Mouse (Mus musculus): Measurements from ENCODE around the gene Chaf1b. TPM values are rescaled to one million over a fixed set of nuclear protein-coding genes. Genes with fewer than 3 reads are reported as not detected.

Chaf1b gene
- total RNA-seq, 1 experiment from 2014 or later: 5.7 TPM

DNA sequence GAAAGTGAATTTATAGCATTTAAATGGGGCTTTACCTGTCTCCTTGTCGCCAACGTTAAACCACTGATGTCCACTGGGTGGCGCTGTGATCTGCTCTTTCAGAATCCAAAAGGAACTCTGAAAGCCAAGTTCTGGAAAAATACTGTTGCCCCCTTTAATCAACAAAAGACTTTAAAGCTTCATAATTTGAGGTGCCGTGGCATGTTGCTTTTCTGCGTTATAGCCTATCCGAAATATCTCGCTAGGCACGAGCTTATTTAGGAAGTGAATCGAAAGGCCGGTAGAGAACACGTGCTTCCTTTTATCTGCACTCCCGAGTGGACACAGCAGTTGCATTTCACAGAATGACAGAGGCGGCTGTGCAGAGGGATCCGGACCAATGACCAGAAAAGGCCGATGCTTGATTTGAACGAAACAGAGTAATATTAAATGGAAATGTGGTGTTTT, 54.7 kb downstream of the Chaf1b start:
- no peak for ATAC-seq (replicated peaks; ENCODE audit: insufficient number of reproducible peaks, low FRiP score, low TSS enrichment, poor library complexity, severe bottlenecking)

DNA sequence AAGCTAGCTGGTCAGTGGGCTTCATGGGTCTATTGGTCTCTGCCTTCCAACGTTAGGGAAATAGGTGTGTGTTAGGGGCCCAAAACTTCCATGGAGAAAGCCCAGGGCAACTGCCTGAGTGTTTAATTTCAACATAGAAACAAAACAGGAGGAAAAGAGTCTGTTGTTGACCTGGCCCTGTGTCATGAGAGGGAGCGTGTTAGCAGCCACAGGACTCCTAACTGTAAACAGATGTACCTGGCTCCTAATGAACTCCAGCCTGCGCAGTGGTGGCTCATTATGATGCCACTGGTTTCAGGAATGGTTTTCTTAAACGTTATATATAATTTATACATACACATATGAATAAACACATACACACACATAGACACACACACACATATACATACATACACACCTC, 56.3 kb downstream of the Chaf1b start:
- ATAC-seq (replicated peaks; ENCODE audit: insufficient number of reproducible peaks, low FRiP score, low TSS enrichment, poor library complexity, severe bottlenecking): no peak

DNA sequence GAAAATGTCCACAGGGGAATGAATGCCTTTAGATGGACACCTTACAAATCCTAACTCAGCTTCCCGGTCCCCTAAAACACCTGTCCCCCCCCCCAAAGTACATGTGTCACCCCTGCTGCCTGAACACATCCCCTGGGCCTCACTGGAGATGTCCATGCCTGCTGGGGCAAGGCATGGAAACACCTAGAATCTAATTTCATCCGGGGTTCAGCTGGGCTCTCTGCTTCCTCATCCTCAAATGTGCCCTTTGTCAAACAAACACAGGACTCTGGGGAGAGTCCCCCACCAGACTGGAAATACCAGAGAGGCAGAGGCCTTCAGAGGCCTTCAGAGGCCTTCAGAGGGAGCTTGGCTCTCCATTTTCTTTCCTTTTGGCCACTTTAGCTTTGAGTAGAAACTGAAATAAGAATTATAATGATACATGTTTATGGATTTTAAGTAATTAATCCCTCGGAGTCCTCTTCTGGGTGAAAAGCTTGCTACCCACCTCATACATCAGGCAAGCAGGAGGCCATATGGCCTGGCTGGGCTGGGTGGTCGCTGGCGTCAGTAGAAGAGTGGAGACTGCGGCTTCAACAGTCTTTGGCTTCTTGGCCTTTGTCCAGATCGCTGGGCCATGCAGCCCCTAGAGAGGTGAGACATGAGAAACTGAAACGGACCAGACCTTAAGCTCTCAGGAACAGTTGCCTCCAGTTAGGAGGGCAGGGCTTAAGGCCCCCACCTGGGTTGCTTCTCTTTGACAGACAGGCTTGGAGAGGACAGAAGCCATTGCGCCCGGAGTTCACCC, 58.3 kb downstream of the Chaf1b start:
- ATAC-seq (replicated peaks; ENCODE audit: insufficient number of reproducible peaks, low FRiP score, low TSS enrichment, poor library complexity, severe bottlenecking): no peak

DNA sequence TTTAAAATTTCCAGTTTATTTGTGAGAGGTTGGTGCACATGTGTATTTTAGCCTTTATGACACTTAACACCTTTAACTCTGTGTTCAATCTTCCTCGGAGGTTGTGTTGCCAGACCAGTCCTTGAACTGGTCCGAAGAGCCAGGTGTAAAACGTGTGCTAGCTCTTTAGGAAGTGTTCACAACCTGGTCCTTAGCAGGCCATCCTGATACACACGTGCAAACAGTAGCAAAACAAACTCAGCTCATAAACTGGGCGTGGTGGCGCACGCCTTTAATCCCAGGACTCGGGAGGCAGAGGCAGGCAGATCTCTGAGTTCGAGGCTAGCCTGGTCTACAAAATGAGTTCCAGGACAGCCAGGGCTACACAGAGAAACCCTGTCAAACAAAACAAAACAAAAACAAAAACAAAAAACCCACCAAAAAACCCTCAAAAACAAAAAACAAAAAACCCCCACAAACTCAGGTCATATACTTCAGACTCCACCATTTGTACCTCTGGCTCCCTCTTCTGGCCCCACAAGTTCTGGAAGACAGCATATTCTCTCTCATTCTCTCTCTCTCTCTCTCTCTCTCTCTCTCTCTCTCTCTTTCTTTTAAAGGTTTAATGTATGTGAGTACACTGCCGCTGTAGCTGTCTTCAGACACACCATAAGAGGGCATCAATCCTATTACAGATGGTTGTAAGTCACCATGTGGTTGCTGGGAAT, 59.2 kb downstream of the Chaf1b start:
- ATAC-seq (replicated peaks; ENCODE audit: insufficient number of reproducible peaks, low FRiP score, low TSS enrichment, poor library complexity, severe bottlenecking): no peak

DNA sequence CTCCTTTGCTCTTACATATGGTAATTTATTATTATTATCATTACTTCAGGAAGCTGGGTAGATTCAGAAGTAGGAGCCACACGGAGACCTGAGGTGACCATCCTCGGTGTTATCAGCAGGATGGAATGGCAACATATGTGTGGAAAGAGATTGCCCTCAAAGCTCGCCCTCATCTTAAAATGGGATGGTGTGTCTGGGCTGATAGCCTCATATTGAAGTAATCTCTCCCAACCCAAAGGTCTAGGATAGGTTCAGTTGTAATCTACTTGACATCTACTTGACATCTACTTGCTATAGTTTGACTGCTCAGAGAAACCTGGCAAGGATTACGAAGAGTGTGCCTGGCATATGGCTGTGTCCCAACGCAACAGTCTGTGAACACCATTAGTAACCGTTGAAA, 60.6 kb downstream of the Chaf1b start:
- no peak for ATAC-seq (replicated peaks; ENCODE audit: insufficient number of reproducible peaks, low FRiP score, low TSS enrichment, poor library complexity, severe bottlenecking)

DNA sequence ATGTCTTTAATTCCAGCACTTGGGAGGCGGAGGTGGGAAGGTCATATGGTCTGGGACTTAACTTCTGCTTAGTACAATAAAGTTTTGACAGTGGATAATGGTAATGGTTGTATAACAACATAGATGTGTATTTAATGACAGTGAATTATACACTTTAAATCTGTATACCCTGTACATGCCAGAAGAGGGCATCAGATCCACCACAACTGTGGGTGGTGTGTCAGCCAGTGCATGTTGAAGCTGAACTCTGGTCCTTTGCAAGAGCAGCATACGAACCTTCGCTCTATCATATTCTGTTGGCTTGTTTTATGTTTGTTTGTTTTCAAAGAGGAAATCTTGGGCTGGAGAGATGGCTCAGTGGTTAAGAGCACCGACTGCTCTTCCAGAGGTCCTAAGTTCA, 63.7 kb downstream of the Chaf1b start:
- ATAC-seq (replicated peaks; ENCODE audit: insufficient number of reproducible peaks, low FRiP score, low TSS enrichment, poor library complexity, severe bottlenecking): no peak

Other genes with a start within 250 kb of the Chaf1b start
- gene Cbr3, start 200.7 kb upstream of the Chaf1b start, total RNA-seq (2017): 0.53 to 1.1 TPM (median 0.87 TPM) in 3 replicates
- 15.1 to 33.2 TPM (median 15.3 TPM) in 3 replicates for gene Dop1b, start 172.0 kb upstream of the Chaf1b start, total RNA-seq (2017)
- 205 to 285 TPM (median 241 TPM) in 3 replicates for gene Morc3, start 51.8 kb upstream of the Chaf1b start, total RNA-seq (2017)
- not detected in 3 replicates for gene Cldn14, start 124.9 kb downstream of the Chaf1b start, total RNA-seq (2017)
- gene Sim2, start 201.0 kb downstream of the Chaf1b start, total RNA-seq (2017): not detected in 3 replicates

Measured in monocyte, adult 5-6 weeks (primary cell).